Mouse (Mus musculus) spleen, postnatal 36 days (tissue): Measurements from ENCODE around the gene Ssu2.
A peak's percentile ranks its signal among the peaks of the same experiment; 100 is the strongest.

Source experiments
- DNase-seq, 2 experiments: peaks; one replicate each; pipeline ENCODE4 v3.0.0; 2022; ENCODE audit warnings: low spot score in 2 of 2, mixed read lengths in 1 of 2

The Ssu2 gene

DNA sequence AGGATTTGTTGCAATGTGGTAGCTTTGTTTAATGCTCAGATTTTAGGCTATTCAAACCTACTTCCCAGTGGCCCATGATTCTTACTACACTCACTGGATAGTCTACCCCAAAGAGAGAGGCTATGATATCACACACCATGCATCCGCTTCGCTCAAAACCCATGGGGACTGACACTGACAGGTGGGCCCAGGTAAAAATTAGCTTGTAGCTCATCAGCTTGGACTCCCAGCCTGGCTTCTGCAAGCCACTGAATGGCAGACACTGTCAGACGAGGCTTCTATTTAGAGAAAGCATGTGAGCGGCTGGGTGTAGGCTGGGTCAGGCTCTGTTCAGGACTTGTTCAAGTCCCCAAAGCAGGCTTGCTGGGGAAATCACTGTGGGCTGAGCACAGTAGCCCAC, 37.4 kb downstream of the Ssu2 start:
- no peak for DNase-seq

DNA sequence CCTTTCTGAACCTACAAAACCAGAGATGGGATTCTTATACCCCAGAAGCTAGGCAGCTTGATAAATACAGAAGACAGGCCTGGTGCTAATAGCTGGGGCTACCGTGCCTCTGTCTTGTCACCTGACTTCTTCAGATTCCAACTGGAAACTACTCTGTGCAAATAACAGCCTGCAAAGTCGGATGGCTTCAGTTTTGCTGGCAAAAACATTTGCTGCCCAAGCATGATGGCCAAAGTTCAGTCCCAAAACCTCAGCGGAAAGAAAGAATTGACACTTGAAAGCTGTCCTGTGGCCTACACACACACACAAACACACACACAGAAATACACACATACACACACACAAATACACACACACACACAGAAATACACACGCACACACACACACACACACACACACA, 48.8 kb downstream of the Ssu2 start:
- DNase-seq = no peak

DNA sequence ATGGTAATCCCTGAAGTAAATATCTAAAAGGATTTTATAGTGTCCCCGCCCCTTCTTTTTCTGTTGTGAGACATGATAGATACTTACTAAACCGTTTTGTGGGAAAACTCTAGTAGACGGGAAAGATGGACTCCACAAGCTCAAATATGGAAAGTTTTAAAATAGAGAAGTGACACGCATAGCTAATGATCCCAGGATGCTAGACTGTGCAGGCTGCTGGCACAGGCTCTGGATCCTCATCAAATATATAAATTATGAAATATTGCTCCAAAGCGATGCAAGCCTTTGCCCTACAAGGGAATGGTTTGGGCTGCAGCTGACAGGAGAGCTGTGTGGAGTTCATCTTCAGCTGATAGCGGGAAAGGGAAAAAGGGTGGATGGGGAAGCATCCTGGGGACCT, 50.2 kb downstream of the Ssu2 start:
- no peak for DNase-seq

DNA sequence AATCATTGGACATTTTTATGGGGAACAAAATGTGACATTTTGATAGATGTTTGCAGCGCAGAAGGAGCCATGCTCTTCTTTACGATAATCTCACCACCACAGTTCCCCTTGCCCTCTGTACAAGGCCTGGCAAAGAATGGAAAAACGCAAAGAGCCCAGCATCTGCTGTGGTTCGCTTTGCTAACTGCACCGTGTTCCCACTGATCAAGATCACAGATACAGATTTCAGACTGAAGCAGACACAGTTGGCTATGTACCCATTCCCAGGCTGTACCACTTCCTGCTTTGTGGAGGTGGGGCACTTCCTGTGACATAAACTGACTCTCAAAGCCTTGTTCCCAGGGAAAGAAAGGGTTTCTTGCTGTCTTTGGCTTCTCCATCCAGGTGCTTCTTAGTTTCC, 53.9 kb downstream of the Ssu2 start:
- DNase-seq = no peak

DNA sequence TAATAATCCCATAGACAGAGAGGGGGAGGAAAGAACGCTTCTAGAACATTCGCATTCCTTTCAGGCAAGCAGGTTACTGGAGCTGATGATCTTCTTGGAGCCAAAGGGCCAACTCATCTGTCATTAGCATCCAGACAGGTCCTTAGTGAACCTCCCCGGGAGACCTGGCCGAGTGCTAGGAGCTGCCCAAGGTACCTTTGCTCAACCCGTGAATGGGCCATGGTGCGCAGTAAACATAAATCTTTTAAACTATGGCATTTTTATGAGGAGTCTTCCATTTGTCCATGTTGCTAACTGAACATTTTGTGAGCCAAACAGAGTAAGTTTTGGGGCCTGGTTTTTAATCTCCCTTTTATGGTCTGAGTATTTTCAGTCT, 56.6 kb downstream of the Ssu2 start:
- DNase-seq = no peak

DNA sequence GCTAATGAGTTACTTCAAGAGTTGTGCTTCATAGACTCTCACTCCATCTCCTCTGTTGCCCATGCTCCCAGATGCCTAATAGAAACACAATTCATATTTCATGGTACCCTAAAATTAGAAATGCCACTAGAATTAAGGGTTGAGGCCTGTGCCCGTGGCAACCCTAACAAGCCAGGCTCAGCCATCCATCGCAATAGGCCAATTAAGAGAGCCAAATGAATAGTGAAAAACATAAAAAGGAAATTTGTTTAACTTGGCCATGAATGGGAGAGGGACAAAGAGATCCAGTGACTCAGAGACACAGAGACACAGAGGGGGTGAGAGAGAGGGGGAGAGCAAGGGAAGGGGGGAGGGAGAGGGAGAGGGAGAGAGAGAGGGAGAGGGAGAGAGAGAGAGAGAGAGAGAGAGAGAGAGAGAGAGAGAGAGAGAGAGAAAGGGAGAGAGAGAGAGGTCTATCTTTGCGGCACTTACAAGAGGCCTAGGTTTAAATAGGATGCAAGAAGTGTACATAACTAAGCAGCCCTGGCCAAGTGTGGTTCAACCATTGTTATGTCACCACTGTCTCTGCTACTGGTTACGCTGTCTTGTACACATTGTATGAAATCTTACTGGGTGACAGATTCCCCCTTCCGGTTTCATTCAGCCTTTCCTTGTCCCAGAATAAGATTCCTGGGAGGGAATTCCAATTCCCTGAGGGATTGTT, 57.2 kb downstream of the Ssu2 start:
- no peak for DNase-seq

DNA sequence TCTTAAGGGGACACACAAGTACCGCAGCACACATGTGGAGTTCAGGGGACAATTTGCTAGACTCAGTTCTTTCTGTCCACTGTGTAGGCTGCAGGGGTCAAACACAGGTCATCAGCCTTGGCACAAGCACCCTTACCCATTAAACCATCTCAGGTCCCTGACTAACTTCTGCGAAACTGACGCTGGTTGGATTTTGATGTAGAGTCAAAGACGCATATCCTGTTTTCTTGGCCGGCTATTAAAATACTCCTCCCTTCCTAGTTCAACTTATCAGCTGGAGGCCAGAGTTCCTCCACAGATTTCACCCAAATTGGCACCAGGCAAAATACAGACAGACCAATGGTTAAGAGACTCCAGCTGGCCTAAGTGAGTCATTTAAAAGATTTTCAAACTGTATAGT, 60.0 kb downstream of the Ssu2 start:
- peak in 1 of 2 experiments; percentile 5 for DNase-seq

DNA sequence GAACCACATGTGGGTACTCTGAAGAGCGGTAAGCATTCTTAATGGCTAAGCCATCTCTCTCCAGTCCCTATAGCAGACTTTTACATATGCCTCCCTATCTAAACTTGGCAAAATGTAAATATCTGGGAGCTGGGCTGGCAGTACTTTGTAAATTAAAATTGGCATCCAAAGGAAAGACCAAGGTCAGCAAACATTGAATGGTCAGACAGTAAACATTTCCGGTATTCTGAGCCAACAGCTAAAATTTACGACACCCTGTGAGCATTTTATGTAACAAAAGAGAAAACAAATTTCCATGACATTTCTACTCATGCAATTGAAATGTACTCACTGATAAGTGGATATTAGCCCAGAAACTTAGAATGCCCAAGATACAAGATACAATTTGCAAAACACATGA, 62.6 kb downstream of the Ssu2 start:
- no peak for DNase-seq

DNA sequence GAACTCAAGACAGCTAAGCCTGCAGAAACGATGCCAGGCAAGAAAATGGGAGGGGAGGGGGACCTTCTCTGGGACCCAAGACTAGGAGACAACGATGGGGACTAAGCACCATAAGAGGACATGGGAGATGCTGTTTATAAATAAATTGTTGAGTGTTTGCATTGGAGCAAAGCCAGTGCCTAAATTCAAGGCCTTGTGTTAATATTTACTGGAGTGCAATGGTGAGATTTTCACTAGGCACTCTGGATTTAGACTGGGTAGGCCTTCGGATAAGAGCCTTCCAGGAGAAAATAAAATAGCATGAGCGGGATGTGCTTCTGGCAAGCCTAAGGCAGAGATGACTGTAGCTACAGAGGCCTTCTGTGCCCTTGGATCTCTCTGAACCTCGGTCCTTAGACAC, 64.9 kb downstream of the Ssu2 start:
- no peak for DNase-seq

DNA sequence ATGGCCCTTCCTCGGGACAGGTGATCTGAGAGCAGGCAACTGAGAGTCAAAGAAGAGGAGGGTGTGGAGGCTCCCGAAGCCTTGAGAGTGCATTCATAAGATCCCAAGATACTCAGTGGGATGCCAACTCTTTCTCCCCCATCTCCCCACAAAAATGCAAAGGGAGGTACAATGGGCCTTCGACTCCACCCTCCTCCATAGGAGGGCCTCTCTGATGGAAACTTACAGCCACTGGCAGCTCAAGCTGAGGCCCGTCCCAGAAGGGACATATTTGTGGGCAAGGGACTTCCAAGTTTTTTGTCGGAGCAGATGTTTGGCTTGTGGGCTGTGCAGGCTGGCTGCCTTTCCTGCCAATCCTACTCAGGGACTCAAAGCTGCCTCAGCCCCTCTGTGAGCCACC, 67.1 kb downstream of the Ssu2 start:
- DNase-seq = no peak

DNA sequence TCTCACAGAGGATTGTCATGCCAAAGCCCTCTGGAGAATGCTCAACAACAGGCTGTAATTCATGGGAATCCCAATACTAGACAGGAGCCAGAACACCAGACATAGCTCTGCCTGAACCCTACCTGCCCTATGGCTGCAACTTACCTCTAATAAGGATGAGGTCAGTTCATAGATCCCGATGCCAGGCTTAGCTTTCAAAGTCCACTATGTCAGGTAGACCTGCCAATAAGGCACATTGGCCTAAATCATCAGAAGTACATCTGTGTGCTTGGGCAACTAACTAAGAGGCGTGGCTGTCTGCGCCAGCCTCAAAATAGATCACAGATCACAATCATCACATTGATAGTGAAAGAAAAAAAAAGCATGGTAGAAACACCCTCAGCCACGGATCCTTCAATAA, 68.4 kb downstream of the Ssu2 start:
- no peak for DNase-seq

DNA sequence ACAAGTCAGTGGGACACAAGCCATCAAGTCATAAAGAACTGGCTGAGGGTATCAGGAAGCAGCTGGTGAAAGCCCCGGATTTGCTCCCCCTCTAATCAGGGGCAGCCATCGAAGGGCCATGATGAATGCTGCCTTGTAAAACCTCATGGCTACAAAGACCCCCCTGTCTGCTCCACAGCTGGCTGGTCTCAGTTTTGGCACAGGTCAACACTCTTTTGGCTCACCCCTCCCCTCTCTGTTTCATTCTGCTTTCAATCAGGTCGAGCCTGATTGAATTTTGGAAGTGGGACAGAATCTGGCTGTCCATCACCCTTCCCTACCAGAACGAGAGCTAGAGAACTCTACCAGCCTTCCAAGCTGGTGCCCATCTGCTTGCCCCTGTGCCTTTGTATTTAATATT, 76.4 kb downstream of the Ssu2 start:
- no peak for DNase-seq

DNA sequence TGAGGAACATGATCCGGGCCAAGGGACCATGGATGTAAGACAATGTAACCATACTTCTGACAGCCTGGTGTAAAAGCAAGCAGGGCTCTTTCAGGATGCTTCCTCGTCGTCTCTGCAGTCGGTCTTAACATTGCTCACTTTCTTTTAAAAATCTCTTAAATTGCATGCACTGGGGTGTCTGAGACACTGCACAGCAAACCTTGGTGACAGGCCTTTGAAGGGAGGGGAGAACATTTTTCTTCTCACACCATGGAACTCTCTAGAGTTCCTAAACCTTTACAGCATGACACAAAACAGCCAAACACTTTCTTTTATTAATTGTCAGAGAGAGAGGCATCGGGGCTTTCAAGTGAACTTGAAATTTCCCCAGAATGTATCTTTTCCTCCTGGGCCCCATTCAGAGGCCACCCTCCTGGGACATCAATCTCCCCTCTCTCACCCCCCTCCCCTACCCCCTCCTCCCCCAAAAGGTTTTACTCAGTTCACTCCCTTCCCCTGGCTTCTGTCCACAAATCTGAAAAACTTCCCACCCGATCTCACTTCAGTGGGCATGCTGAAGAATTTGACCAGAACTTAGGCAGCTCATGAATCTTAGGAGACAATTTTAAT, 78.4 kb downstream of the Ssu2 start:
- DNase-seq = no peak
